In genomic region chr4:123616971-123617370, GRCm38 (mm10) we compare ENCODE assay signal across 10 mouse cellular contexts.
A peak's percentile ranks its signal among the peaks of the same experiment; 100 is the strongest.
DNase-seq lines count a peak whose midpoint lies in the region; ATAC-seq and TF ChIP-seq lines count a peak whose summit lies in the region.
"Had no signal": no experiment of that assay in that cellular context is flagged by ENCODE, and none has a peak within 500 bp of the region (broad histone marks: within the 10 kb centered on the region; RNA-seq: fewer than 3 reads in every experiment).

No protein-coding gene starts in this region.

- H3K4me2 ChIP-seq in lung, embryonic 14.5 days, result no peak overlapping the region
- H3K4me2 ChIP-seq in hindbrain, embryonic 13.5 days, result no peak overlapping the region
- H3K4me2 ChIP-seq in myocyte (ENCODE audit: low read depth), result peak overlapping the region; percentile 68

- H3K27me3 ChIP-seq in lung, embryonic 14.5 days (ENCODE audit: insufficient read depth, low read length), result no peaks in the 10 kb centered on the region
- no peaks in the 10 kb centered on the region for H3K27me3 ChIP-seq in hindbrain, embryonic 13.5 days
- no peaks in the 10 kb centered on the region for H3K27me3 ChIP-seq in myocyte (ENCODE audit: control insufficient read depth, insufficient read depth, insufficient read length)

- peak; percentile 20 for TF ChIP-seq POLR2A in myocyte (IDR thresholded peaks at IDR 0.05; ENCODE audit: insufficient read length, low read depth)

- H3K9me3 ChIP-seq in lung, embryonic 14.5 days (ENCODE audit: low read depth, low read length), result no peaks in the 10 kb centered on the region
- no peaks in the 10 kb centered on the region for H3K9me3 ChIP-seq in hindbrain, embryonic 13.5 days

- WGBS in lung, embryonic 14.5 days, result 31% methylated on average over 4 of the region's 4 CpGs
- 69% methylated on average over 4 of the region's 4 CpGs for WGBS in hindbrain, embryonic 13.5 days

- intact Hi-C loops in gastrocnemius, adult 2 months (cut with DNase I), result no loop called here

- H3ac ChIP-seq in myocyte (ENCODE audit: control insufficient read depth, insufficient read length), result no peak overlapping the region

- no peak for DNase-seq in gastrocnemius, adult 2 months
- no peak for DNase-seq in gastrocnemius, postnatal 4 days (ENCODE audit: low spot score in 2 of 2)
- DNase-seq in lung, embryonic 14.5 days, result peak; percentile 80
- DNase-seq in lung, postnatal 25 days (ENCODE audit: low spot score), result no peak
- DNase-seq in adrenal gland, adult 8-10 months, result no peak
- DNase-seq: adrenal gland, postnatal 10 days; B cell, adult 2 months had no signal

- peaks cover 22% of the 10 kb centered on the region for H3K4me1 ChIP-seq in lung, embryonic 14.5 days (ENCODE audit: insufficient read depth)
- peaks cover 24% of the 10 kb centered on the region for H3K4me1 ChIP-seq in hindbrain, embryonic 13.5 days (replicated peaks)

- no peak overlapping the region for H3K4me3 ChIP-seq in gastrocnemius, adult 2 months
- no peak overlapping the region for H3K4me3 ChIP-seq in lung, embryonic 14.5 days (ENCODE audit: low read depth, low read length)
- H3K4me3 ChIP-seq in hindbrain, embryonic 13.5 days, result no peak overlapping the region
- H3K4me3 ChIP-seq in myocyte, result no peak overlapping the region

- H3K9ac ChIP-seq in lung, embryonic 14.5 days, result no peak overlapping the region
- H3K9ac ChIP-seq in hindbrain, embryonic 13.5 days, result no peak overlapping the region

- peak; percentile 82 for ATAC-seq in lung, embryonic 14.5 days (ENCODE audit: insufficient read depth)
- ATAC-seq in hindbrain, embryonic 13.5 days (ENCODE audit: low FRiP score), result no peak
- ATAC-seq in erythroblast, adult 5-6 weeks (replicated peaks; ENCODE audit: low FRiP score, poor library complexity, severe bottlenecking), result no peak

- H3K36me3 ChIP-seq in lung, embryonic 14.5 days (ENCODE audit: insufficient read depth), result no peaks in the 10 kb centered on the region
- no peaks in the 10 kb centered on the region for H3K36me3 ChIP-seq in hindbrain, embryonic 13.5 days
- no peaks in the 10 kb centered on the region for H3K36me3 ChIP-seq in myocyte (ENCODE audit: control insufficient read depth, insufficient read depth)

- TF ChIP-seq CTCF in gastrocnemius, adult 2 months (IDR thresholded peaks at IDR 0.05), result no peak
- TF ChIP-seq CTCF in lung, embryonic 14.5 days (IDR thresholded peaks at IDR 0.05; ENCODE audit: low read depth), result no peak

- H3K79me2 ChIP-seq in myocyte (ENCODE audit: control insufficient read depth, insufficient read depth), result peaks cover 45% of the 10 kb centered on the region

- 0 out of 2 replicates have a peak overlapping the region, but pooled peaks have one; percentile 13 for H3K27ac ChIP-seq in gastrocnemius, adult 2 months
- peak overlapping the region; percentile 89 for H3K27ac ChIP-seq in lung, embryonic 14.5 days (ENCODE audit: low read depth)
- H3K27ac ChIP-seq in hindbrain, embryonic 13.5 days, result peak overlapping the region; percentile 55

TF ChIP-seq in myocyte, 11 proteins besides CTCF, POLR2A, EP300 and RAD21:
- TF ChIP-seq E2F4 (IDR thresholded peaks at IDR 0.05; ENCODE audit: insufficient read depth), result no peak
- no peak for TF ChIP-seq CEBPB (IDR thresholded peaks at IDR 0.05; ENCODE audit: insufficient read depth, poor library complexity, severe bottlenecking)
- TF ChIP-seq USF1 (IDR thresholded peaks at IDR 0.05; ENCODE audit: low read depth), result no peak
- no peak for TF ChIP-seq POLR2AphosphoS2 (IDR thresholded peaks at IDR 0.05; ENCODE audit: insufficient read length, low read depth)
- no peak for TF ChIP-seq TCF3 (IDR thresholded peaks at IDR 0.05; ENCODE audit: insufficient read length, low read depth)
- TF ChIP-seq TCF12 (IDR thresholded peaks at IDR 0.05; ENCODE audit: insufficient read depth, poor library complexity, severe bottlenecking), result peak; percentile 36
- peak in 2 of 3 experiments; percentile 42 to 76 for TF ChIP-seq MYOG (IDR thresholded peaks at IDR 0.05; ENCODE audit: control insufficient read depth in 1 of 3, insufficient read depth in 1 of 3, insufficient read length in 2 of 3, low read depth in 2 of 3)
- TF ChIP-seq REST (IDR thresholded peaks at IDR 0.05; ENCODE audit: insufficient read depth, insufficient read length), result no peak
- TF ChIP-seq SRF (IDR thresholded peaks at IDR 0.05; ENCODE audit: control insufficient read depth, insufficient read length, low read depth), result no peak
- no peak for TF ChIP-seq MAX (IDR thresholded peaks at IDR 0.05; ENCODE audit: low read depth)
- peak; percentile 2 to 75 (median 55) for TF ChIP-seq MYOD1 (IDR thresholded peaks at IDR 0.05; ENCODE audit: control insufficient read depth in 1 of 3, insufficient read length in 2 of 3, low read depth in 2 of 3)
TF ChIP-seq in myocyte: peak in this region for 3.

Comparison
In these comparisons a context has a peak if more than half of its experiments do, and no peak if none do; other contexts are left out.
1. H3K27ac ChIP-seq: peak in every context shown above with its lines; median percentile 89 in lung, embryonic 14.5 days; 55 in hindbrain, embryonic 13.5 days; 13 in gastrocnemius, adult 2 months.